In genomic region chr9:121065383-121065978, GRCm38 (mm10) we compare ENCODE assay signal across 14 mouse cellular contexts.
"Had no signal": no experiment of that assay in that cellular context is flagged by ENCODE, and none has a peak within 500 bp of the region (broad histone marks: within the 10 kb centered on the region; RNA-seq: fewer than 3 reads in every experiment).

No protein-coding gene starts in this region.

- ATAC-seq: liver, embryonic 12.5 days; midbrain, embryonic 15.5 days had no signal

- H3K9me3 ChIP-seq: kidney, embryonic 15.5 days; limb, embryonic 13.5 days; liver, embryonic 12.5 days; megakaryocyte, embryonic 14.5 days; midbrain, embryonic 15.5 days; neural tube, embryonic 12.5 days had no signal

- DNase-seq: kidney, postnatal 25 days; lung, embryonic 14.5 days; lung, postnatal 14 days; thymus, postnatal 14 days had no signal

- H3K36me3 ChIP-seq: kidney, embryonic 15.5 days; limb, embryonic 13.5 days; liver, embryonic 12.5 days; midbrain, embryonic 15.5 days; neural tube, embryonic 12.5 days had no signal

- H3K9ac ChIP-seq: kidney, embryonic 15.5 days; limb, embryonic 13.5 days; liver, embryonic 12.5 days; lung, embryonic 14.5 days; midbrain, embryonic 15.5 days; neural tube, embryonic 12.5 days had no signal

- H3K4me1 ChIP-seq: liver, embryonic 12.5 days; megakaryocyte, embryonic 14.5 days had no signal

- H3K4me3 ChIP-seq: kidney, embryonic 15.5 days; left cerebral cortex, adult 2 months; limb, embryonic 13.5 days; liver, embryonic 12.5 days; megakaryocyte, embryonic 14.5 days; midbrain, embryonic 15.5 days; neural tube, embryonic 12.5 days had no signal

- H3K27ac ChIP-seq: kidney, embryonic 15.5 days; left cerebral cortex, adult 2 months; limb, embryonic 13.5 days; liver, embryonic 12.5 days; macrophage; midbrain, embryonic 15.5 days; neural tube, embryonic 12.5 days; stomach, postnatal 0 days had no signal

- H3K4me2 ChIP-seq: kidney, embryonic 15.5 days; limb, embryonic 13.5 days; liver, embryonic 12.5 days; lung, embryonic 14.5 days; midbrain, embryonic 11.5 days; midbrain, embryonic 15.5 days; neural tube, embryonic 12.5 days had no signal

- H3K27me3 ChIP-seq: kidney, embryonic 15.5 days; liver, embryonic 12.5 days; midbrain, embryonic 15.5 days; neural tube, embryonic 12.5 days had no signal
